Mouse (Mus musculus) gastrocnemius, adult 8-10 months (tissue): ENCODE data around the gene Cdc5l. TPM values are rescaled to one million over a fixed set of nuclear protein-coding genes. Genes with fewer than 3 reads are reported as not detected.
A peak's percentile ranks its signal among the peaks of the same experiment; 100 is the strongest.

ENCODE experiments used
- DNase-seq, 2 experiments: peaks; one replicate each; pipeline ENCODE4 v3.0.0; 2022; ENCODE audit warnings: low spot score in 2 of 2
- total RNA-seq, 4 experiments: library from RNA; stranded (reverse); gene quantifications; 2 replicates each; pipeline ENCODE4 v1.2.4; 2022

Cdc5l gene
- total RNA-seq, 4 experiments from 2014 or later, result 31.4 to 38.9 (median 37.5) TPM

GRCm38 (mm10) chr17:45370535-45370934, 63.0 kb downstream of the Cdc5l start:
- no peak for DNase-seq

GRCm38 (mm10) chr17:45364871-45365270, 68.7 kb downstream of the Cdc5l start:
- no peak for DNase-seq

GRCm38 (mm10) chr17:45360950-45361349, 72.6 kb downstream of the Cdc5l start:
- no peak for DNase-seq

GRCm38 (mm10) chr17:45359443-45359842, 74.1 kb downstream of the Cdc5l start:
- peak; percentile 36 to 47 for DNase-seq

GRCm38 (mm10) chr17:45356431-45356830, 77.1 kb downstream of the Cdc5l start:
- no peak for DNase-seq

GRCm38 (mm10) chr17:45347951-45348350, 85.6 kb downstream of the Cdc5l start:
- DNase-seq, result no peak

Other genes with a start within 250 kb of the Cdc5l start
- gene Spats1, start 41.7 kb upstream of the Cdc5l start, total RNA-seq, result not detected
- gene Aars2, start 73.1 kb upstream of the Cdc5l start, total RNA-seq, result 10 to 100 TPM; 13.6 to 15.4 (median 14.2) TPM
- not detected for gene Tcte1, start 89.7 kb upstream of the Cdc5l start, total RNA-seq
- not detected for gene Tmem151b, start 115.9 kb upstream of the Cdc5l start, total RNA-seq
- under 1 TPM; 0.27 to 0.56 (median 0.34) TPM for gene Nfkbie, start 122.0 kb upstream of the Cdc5l start, total RNA-seq
- gene Slc35b2, start 130.1 kb upstream of the Cdc5l start, total RNA-seq, result 10 to 100 TPM; 17.2 to 22.9 (median 19.8) TPM
- 1,000 to 10,000 TPM; 1,140 to 1,362 (median 1,203) TPM for gene Hsp90ab1, start 139.5 kb upstream of the Cdc5l start, total RNA-seq
- 10 to 100 TPM; 26.6 to 31.2 (median 27.2) TPM for gene Slc29a1, start 165.9 kb upstream of the Cdc5l start, total RNA-seq
- not detected for gene Mymx, start 168.4 kb upstream of the Cdc5l start, total RNA-seq
- gene Capn11, start 225.6 kb upstream of the Cdc5l start, total RNA-seq, result under 1 TPM; 0.15 to 0.51 (median 0.33) TPM